Mouse (Mus musculus): ENCODE results near the gene Gpr4. TPM values are rescaled to one million over a fixed set of nuclear protein-coding genes. Genes with fewer than 3 reads are reported as not detected.
A peak's percentile ranks its signal among the peaks of the same experiment; 100 is the strongest.

The Gpr4 gene
- polyA plus RNA-seq, 1 experiment from 2014 or later, result 1.7 TPM

- Histone ChIP-seq H3K4me3 (no peak overlapping the region), H3K36me3 (replicated peaks) (peaks cover 73% of the 10 kb centered on the region), H3K9me3 (no peaks in the 10 kb centered on the region), H3K27me3 (replicated peaks; ENCODE audit: low read depth, poor library complexity, severe bottlenecking) (no peaks in the 10 kb centered on the region), H3K4me1 (no peaks in the 10 kb centered on the region), H3K27ac (replicated peaks) (no peak overlapping the region)
- WGBS, result 59% methylated on average over 15 of the region's 15 CpGs
- no peak for DNase-seq (ENCODE audit: low spot score)
Observed at GRCm38 (mm10) chr7:19202065-19202850, 10.1 kb upstream of the Gpr4 start.

GRCm38 (mm10) chr7:19208201-19208910, 4.0 kb upstream of the Gpr4 start:
- H3K4me3 ChIP-seq, result no peak overlapping the region
- peaks cover 24% of the 10 kb centered on the region for H3K27me3 ChIP-seq (replicated peaks; ENCODE audit: low read depth, poor library complexity, severe bottlenecking)
- no peak for DNase-seq (ENCODE audit: low spot score)
- peaks cover 27% of the 10 kb centered on the region for H3K36me3 ChIP-seq (replicated peaks)
- H3K4me1 ChIP-seq, result peaks cover 16% of the 10 kb centered on the region
- no peaks in the 10 kb centered on the region for H3K9me3 ChIP-seq
- WGBS, result 82% methylated on average over 13 of the region's 13 CpGs
- H3K27ac ChIP-seq (replicated peaks), result no peak overlapping the region

GRCm38 (mm10) chr7:19208944-19209472, 3.3 kb upstream of the Gpr4 start:
- Histone ChIP-seq H3K9me3 (no peaks in the 10 kb centered on the region), H3K27me3 (replicated peaks; ENCODE audit: low read depth, poor library complexity, severe bottlenecking) (peaks cover 31% of the 10 kb centered on the region), H3K4me3 (no peak overlapping the region), H3K4me1 (peaks cover 16% of the 10 kb centered on the region), H3K36me3 (replicated peaks) (peaks cover 22% of the 10 kb centered on the region), H3K27ac (replicated peaks) (no peak overlapping the region)
- WGBS, result 54% methylated on average over 7 of the region's 7 CpGs
- DNase-seq (ENCODE audit: low spot score), result peak; percentile 30

- Histone ChIP-seq H3K36me3 (replicated peaks) (peaks cover 17% of the 10 kb centered on the region), H3K4me1 (peaks cover 18% of the 10 kb centered on the region), H3K4me3 (no peak overlapping the region), H3K9me3 (no peaks in the 10 kb centered on the region), H3K27ac (replicated peaks) (no peak overlapping the region), H3K27me3 (replicated peaks; ENCODE audit: low read depth, poor library complexity, severe bottlenecking) (peaks cover 35% of the 10 kb centered on the region)
- DNase-seq (ENCODE audit: low spot score), result no peak
- WGBS, result 84% methylated on average over 4 of the region's 4 CpGs
Observed at GRCm38 (mm10) chr7:19209494-19209893, 2.8 kb upstream of the Gpr4 start.

- no peak overlapping the region for H3K27ac ChIP-seq (replicated peaks)
- no peak for DNase-seq (ENCODE audit: low spot score)
- no peak overlapping the region for H3K4me3 ChIP-seq
- H3K27me3 ChIP-seq (replicated peaks; ENCODE audit: low read depth, poor library complexity, severe bottlenecking), result peaks cover 37% of the 10 kb centered on the region
- WGBS, result 86% methylated on average over 5 of the region's 5 CpGs
- H3K9me3 ChIP-seq, result no peaks in the 10 kb centered on the region
- H3K36me3 ChIP-seq (replicated peaks), result peaks cover 12% of the 10 kb centered on the region
- H3K4me1 ChIP-seq, result peaks cover 23% of the 10 kb centered on the region
Observed at GRCm38 (mm10) chr7:19210010-19210409, 2.3 kb upstream of the Gpr4 start.

- 64% methylated on average over 5 of the region's 5 CpGs for WGBS
- H3K4me1 ChIP-seq, result peaks cover 30% of the 10 kb centered on the region
- no peaks in the 10 kb centered on the region for H3K9me3 ChIP-seq
- H3K4me3 ChIP-seq, result no peak overlapping the region
- H3K27me3 ChIP-seq (replicated peaks; ENCODE audit: low read depth, poor library complexity, severe bottlenecking), result peaks cover 41% of the 10 kb centered on the region
- DNase-seq (ENCODE audit: low spot score), result no peak
- no peak overlapping the region for H3K27ac ChIP-seq (replicated peaks)
- peaks cover under 1% of the 10 kb centered on the region; the same call in 1 of the 2 replicates for H3K36me3 ChIP-seq (replicated peaks)
Observed at GRCm38 (mm10) chr7:19211041-19211675, 1.2 kb upstream of the Gpr4 start.

- Histone ChIP-seq H3K4me3 (peak overlapping the region; percentile 61), H3K27me3 (replicated peaks; ENCODE audit: low read depth, poor library complexity, severe bottlenecking) (peaks cover 41% of the 10 kb centered on the region), H3K36me3 (replicated peaks) (no peaks in the 10 kb centered on the region), H3K27ac (replicated peaks) (no peak overlapping the region), H3K4me1 (peaks cover 41% of the 10 kb centered on the region), H3K9me3 (no peaks in the 10 kb centered on the region)
- 61% methylated on average over 2 of the region's 2 CpGs for WGBS
- DNase-seq (ENCODE audit: low spot score), result no peak
Observed at GRCm38 (mm10) chr7:19213385-19213784, 1.0 kb downstream of the Gpr4 start.

GRCm38 (mm10) chr7:19214369-19214768, 2.0 kb downstream of the Gpr4 start:
- Histone ChIP-seq H3K9me3 (no peaks in the 10 kb centered on the region), H3K4me1 (peaks cover 41% of the 10 kb centered on the region), H3K4me3 (0 out of 2 replicates have a peak overlapping the region, but pooled peaks have one; percentile 5), H3K36me3 (replicated peaks) (no peaks in the 10 kb centered on the region), H3K27ac (replicated peaks) (no peak overlapping the region), H3K27me3 (replicated peaks; ENCODE audit: low read depth, poor library complexity, severe bottlenecking) (peaks cover 41% of the 10 kb centered on the region)
- no peak for DNase-seq (ENCODE audit: low spot score)
- WGBS, result 70% methylated on average over 7 of the region's 7 CpGs

- Histone ChIP-seq H3K4me3 (0 out of 2 replicates have a peak overlapping the region, but pooled peaks have one; percentile 5), H3K4me1 (peaks cover 41% of the 10 kb centered on the region), H3K27ac (replicated peaks) (no peak overlapping the region), H3K36me3 (replicated peaks) (no peaks in the 10 kb centered on the region), H3K9me3 (no peaks in the 10 kb centered on the region), H3K27me3 (replicated peaks; ENCODE audit: low read depth, poor library complexity, severe bottlenecking) (peaks cover 41% of the 10 kb centered on the region)
- 73% methylated on average over 9 of the region's 9 CpGs for WGBS
- DNase-seq (ENCODE audit: low spot score), result no peak
Observed at GRCm38 (mm10) chr7:19214940-19215339, 2.6 kb downstream of the Gpr4 start.

- Histone ChIP-seq H3K27ac (replicated peaks) (no peak overlapping the region), H3K27me3 (replicated peaks; ENCODE audit: low read depth, poor library complexity, severe bottlenecking) (peaks cover 25% of the 10 kb centered on the region), H3K36me3 (replicated peaks) (peaks cover 7% of the 10 kb centered on the region; the same call in 1 of the 2 replicates), H3K4me3 (no peak overlapping the region), H3K4me1 (peaks cover 29% of the 10 kb centered on the region), H3K9me3 (no peaks in the 10 kb centered on the region)
- 66% methylated on average over 5 of the region's 5 CpGs for WGBS
- DNase-seq (ENCODE audit: low spot score), result no peak
Observed at GRCm38 (mm10) chr7:19217492-19217891, 5.2 kb downstream of the Gpr4 start.

GRCm38 (mm10) chr7:19217944-19218343, 5.6 kb downstream of the Gpr4 start:
- Histone ChIP-seq H3K27me3 (replicated peaks; ENCODE audit: low read depth, poor library complexity, severe bottlenecking) (peaks cover 21% of the 10 kb centered on the region), H3K27ac (replicated peaks) (no peak overlapping the region; the same call in 1 of the 2 replicates), H3K4me1 (peaks cover 25% of the 10 kb centered on the region), H3K9me3 (no peaks in the 10 kb centered on the region), H3K4me3 (no peak overlapping the region), H3K36me3 (replicated peaks) (peaks cover 11% of the 10 kb centered on the region; the same call in 1 of the 2 replicates)
- WGBS, result 11% methylated on average over 3 of the region's 3 CpGs
- no peak for DNase-seq (ENCODE audit: low spot score)

- H3K4me3 ChIP-seq, result no peak overlapping the region
- H3K9me3 ChIP-seq, result no peaks in the 10 kb centered on the region
- peaks cover 18% of the 10 kb centered on the region for H3K4me1 ChIP-seq
- no peak for DNase-seq (ENCODE audit: low spot score)
- WGBS, result 64% methylated on average over 3 of the region's 3 CpGs
- peaks cover 17% of the 10 kb centered on the region; the same call in 1 of the 2 replicates for H3K36me3 ChIP-seq (replicated peaks)
- H3K27ac ChIP-seq (replicated peaks), result no peak overlapping the region
- H3K27me3 ChIP-seq (replicated peaks; ENCODE audit: low read depth, poor library complexity, severe bottlenecking), result peaks cover 3% of the 10 kb centered on the region; the same call in 1 of the 2 replicates
Observed at GRCm38 (mm10) chr7:19220061-19220460, 7.7 kb downstream of the Gpr4 start.
